Mouse (Mus musculus) intestine, embryonic 15.5 days (tissue): ENCODE measurements around the gene Hist1h4b. TPM values are rescaled to one million over a fixed set of nuclear protein-coding genes. Genes with fewer than 3 reads are reported as not detected.
"Not testable (repeated sequence)": the region's sequence is repeated elsewhere in the genome, so short reads cannot be mapped to it uniquely, and the experiment has no call there.

Experiments used
- ATAC-seq: fragments of 200-750 bp; cut with Nextera tagmentation; 2 replicates; pipeline ENCODE4 v1.8.0; 2017; ENCODE audit warnings: moderate TSS enrichment, moderate library complexity
- H3K27ac ChIP-seq: fragments of 300-500 bp; sonication (generic); 2 replicates; pipeline ENCODE4 v1.5.1; 2015; ENCODE audit warnings: mild to moderate bottlenecking, inconsistent platforms
- H3K27me3 ChIP-seq: fragments of 300-500 bp; sonication (generic); replicated peaks from 2 replicates; pipeline ENCODE4 v1.6.1; 2015; ENCODE audit warnings: inconsistent platforms
- H3K36me3 ChIP-seq: fragments of 300-500 bp; sonication (generic); 2 replicates; pipeline ENCODE4 v1.6.1; 2015; ENCODE audit warnings: inconsistent platforms
- H3K4me1 ChIP-seq: fragments of 300-500 bp; sonication (generic); replicated peaks from 2 replicates; pipeline ENCODE4 v1.6.1; 2015; ENCODE audit warnings: inconsistent platforms
- H3K4me2 ChIP-seq: fragments of 300-500 bp; sonication (generic); replicated peaks from 2 replicates; pipeline ENCODE4 v1.6.1; 2015; ENCODE audit warnings: mild to moderate bottlenecking, inconsistent platforms
- H3K4me3 ChIP-seq: fragments of 300-500 bp; sonication (generic); replicated peaks from 2 replicates; pipeline ENCODE4 v1.5.1; 2015; ENCODE audit warnings: inconsistent platforms
- H3K9ac ChIP-seq: fragments of 300-500 bp; sonication (generic); 2 replicates; pipeline ENCODE4 v1.6.1; 2015; ENCODE audit warnings: inconsistent platforms
- H3K9me3 ChIP-seq: fragments of 300-500 bp; sonication (generic); 2 replicates; pipeline ENCODE4 v1.6.1; 2016; ENCODE audit warnings: inconsistent platforms
- WGBS: fragments of 180-500 bp; shearing (Covaris S2); methylation state at CpG from one replicate; pipeline ENCODE4 v1.1.7; 2015; 5-methylcytosine and 5-hydroxymethylcytosine counted together
- polyA plus RNA-seq: library from polyadenylated mRNA; unstranded; fragments of >200 nt; fragmentation: Nextera tagmentation; extraction: Ambion mirVana; gene quantifications from 2 replicates; pipeline ENCODE4 v1.2.1, GENCODE M21; 2015

Hist1h4b gene
- polyA plus RNA-seq, 1 experiment from 2014 or later, result 5.5 TPM

GRCm38 (mm10) chr13:23743215-23743614, 13.6 kb upstream of the Hist1h4b start:
- no peaks in the 10 kb centered on the region for H3K9me3 ChIP-seq
- H3K27ac ChIP-seq, result no peak overlapping the region
- 84% methylated on average over 5 of the region's 5 CpGs for WGBS
- no peak for ATAC-seq
- 0 out of 2 replicates have a peak, but pooled peaks cover 4% of the 10 kb centered on the region for H3K4me1 ChIP-seq
- no peak overlapping the region for H3K4me3 ChIP-seq
- H3K27me3 ChIP-seq, result no peaks in the 10 kb centered on the region
- H3K36me3 ChIP-seq, result no peaks in the 10 kb centered on the region
- no peak overlapping the region for H3K9ac ChIP-seq
- H3K4me2 ChIP-seq, result no peak overlapping the region

GRCm38 (mm10) chr13:23743963-23744362, 12.8 kb upstream of the Hist1h4b start:
- Histone ChIP-seq H3K27ac (no peak overlapping the region), H3K4me1 (0 out of 2 replicates have a peak, but pooled peaks cover 4% of the 10 kb centered on the region), H3K4me3 (peak overlapping the region; percentile 39; the same call in 1 of the 2 replicates), H3K36me3 (no peaks in the 10 kb centered on the region), H3K9me3 (no peaks in the 10 kb centered on the region), H3K9ac (peak overlapping the region; percentile 40; the same call in 1 of the 2 replicates), H3K27me3 (no peaks in the 10 kb centered on the region), H3K4me2 (peak overlapping the region; percentile 54)
- ATAC-seq, result no peak
- 41% methylated on average over 4 of the region's 4 CpGs for WGBS

GRCm38 (mm10) chr13:23744421-23745380, 12.1 kb upstream of the Hist1h4b start:
- 0 out of 2 replicates have a peak, but pooled peaks cover 4% of the 10 kb centered on the region for H3K4me1 ChIP-seq
- no peaks in the 10 kb centered on the region for H3K36me3 ChIP-seq
- peak overlapping the region; percentile 39 for H3K4me3 ChIP-seq
- peak overlapping the region; percentile 45 for H3K9ac ChIP-seq
- ATAC-seq, result no peak; the same call in 1 of the 2 replicates
- peak overlapping the region; percentile 62 for H3K27ac ChIP-seq
- 2% methylated on average over 17 of the region's 36 CpGs for WGBS
- no peaks in the 10 kb centered on the region for H3K9me3 ChIP-seq
- no peaks in the 10 kb centered on the region for H3K27me3 ChIP-seq
- H3K4me2 ChIP-seq, result peak overlapping the region; percentile 54

GRCm38 (mm10) chr13:23745381-23746161, 11.2 kb upstream of the Hist1h4b start, which contains the start of gene Hist1h3c:
Gene Hist1h3c, minus strand, starts transcription at chr13:23745602.
- peak within 1 kb of the TSS; percentile 54 for H3K9ac ChIP-seq
- peak within 1 kb of the TSS; percentile 98 for H3K27ac ChIP-seq
- 0 out of 2 replicates have a peak, but pooled peaks cover 4% of the 10 kb centered on the region for H3K4me1 ChIP-seq
- under 1% methylated on average over 25 of the region's 28 CpGs for WGBS
- peak within 1 kb of the TSS; percentile 56 for H3K4me2 ChIP-seq
- H3K36me3 ChIP-seq, result no peaks in the 10 kb centered on the region
- H3K9me3 ChIP-seq, result no peaks in the 10 kb centered on the region
- H3K27me3 ChIP-seq, result no peaks in the 10 kb centered on the region
- peak within 1 kb of the TSS; percentile 39 for H3K4me3 ChIP-seq
- ATAC-seq, result peak; percentile 77

- under 1% methylated on average over 46 of the region's 58 CpGs for WGBS
- ATAC-seq, result peak; percentile 91
These were observed 10.4 kb upstream of the Hist1h4b start, which contains the start of gene Hist1h2bb for GRCm38 (mm10) chr13:23746201-23747080. Gene Hist1h2bb, plus strand, starts transcription at chr13:23746734.

GRCm38 (mm10) chr13:23747081-23747891, 9.5 kb upstream of the Hist1h4b start:
- H3K27me3 ChIP-seq, result no peaks in the 10 kb centered on the region
- peak overlapping the region; percentile 26 for H3K4me3 ChIP-seq
- H3K27ac ChIP-seq, result peak overlapping the region; percentile 95
- no peaks in the 10 kb centered on the region for H3K9me3 ChIP-seq
- H3K9ac ChIP-seq, result peak overlapping the region; percentile 42
- ATAC-seq, result no peak
- 0 out of 2 replicates have a peak, but pooled peaks cover 4% of the 10 kb centered on the region for H3K4me1 ChIP-seq
- peak overlapping the region; percentile 52 for H3K4me2 ChIP-seq
- H3K36me3 ChIP-seq, result no peaks in the 10 kb centered on the region
- WGBS, result 3% methylated on average over 13 of the region's 13 CpGs

More at GRCm38 (mm10) chr13:23746201-23747080, 10.4 kb upstream of the Hist1h4b start, which contains the start of gene Hist1h2bb:
- not testable (repeated sequence) for H3K27me3 ChIP-seq, H3K9me3 ChIP-seq, H3K36me3 ChIP-seq, H3K4me1 ChIP-seq
- Histone ChIP-seq H3K27ac (peak within 1 kb of the TSS; percentile 98), H3K4me2 (peak within 1 kb of the TSS; percentile 56), H3K9ac (peak within 1 kb of the TSS; percentile 54), H3K4me3 (peak within 1 kb of the TSS; percentile 39)

GRCm38 (mm10) chr13:23747892-23748288, 8.9 kb upstream of the Hist1h4b start:
- Histone ChIP-seq H3K27ac (peak overlapping the region; percentile 95), H3K9ac (0 out of 2 replicates have a peak overlapping the region, but pooled peaks have one; percentile 30), H3K4me3 (no peak overlapping the region)

GRCm38 (mm10) chr13:23749563-23750121, 7.2 kb upstream of the Hist1h4b start:
- no peak overlapping the region for H3K4me3 ChIP-seq
- H3K36me3 ChIP-seq, result no peaks in the 10 kb centered on the region
- WGBS, result 92% methylated on average over 5 of the region's 5 CpGs
- no peak overlapping the region for H3K4me2 ChIP-seq
- 0 out of 2 replicates have a peak, but pooled peaks cover 4% of the 10 kb centered on the region for H3K4me1 ChIP-seq
- H3K9me3 ChIP-seq, result no peaks in the 10 kb centered on the region
- no peak overlapping the region for H3K27ac ChIP-seq
- no peak for ATAC-seq
- H3K27me3 ChIP-seq, result no peaks in the 10 kb centered on the region
- H3K9ac ChIP-seq, result no peak overlapping the region

More at GRCm38 (mm10) chr13:23747892-23748288, 8.9 kb upstream of the Hist1h4b start:
- 0 out of 2 replicates have a peak, but pooled peaks cover 4% of the 10 kb centered on the region for H3K4me1 ChIP-seq
- no peaks in the 10 kb centered on the region for H3K27me3 ChIP-seq
- 6% methylated on average over 4 of the region's 4 CpGs for WGBS
- H3K9me3 ChIP-seq, result no peaks in the 10 kb centered on the region
- no peaks in the 10 kb centered on the region for H3K36me3 ChIP-seq
- H3K4me2 ChIP-seq, result peak overlapping the region; percentile 52
- ATAC-seq, result no peak

GRCm38 (mm10) chr13:23750839-23751477, 5.9 kb upstream of the Hist1h4b start, which contains the start of gene Hist1h2ab:
Gene Hist1h2ab, plus strand, starts transcription at chr13:23751126.
- not testable (repeated sequence) for H3K36me3 ChIP-seq, H3K9me3 ChIP-seq, H3K27me3 ChIP-seq, H3K4me1 ChIP-seq
- peak within 1 kb of the TSS; percentile 54 for H3K9ac ChIP-seq
- H3K4me3 ChIP-seq, result peak within 1 kb of the TSS; percentile 39
- peak; percentile 59 for ATAC-seq
- under 1% methylated on average over 34 of the region's 47 CpGs for WGBS
- peak within 1 kb of the TSS; percentile 63 for H3K4me2 ChIP-seq
- peak within 1 kb of the TSS; percentile 96 for H3K27ac ChIP-seq

GRCm38 (mm10) chr13:23751478-23751956, 5.3 kb upstream of the Hist1h4b start:
- Histone ChIP-seq H3K27ac (peak overlapping the region; percentile 96), H3K9me3 (no peaks in the 10 kb centered on the region), H3K27me3 (no peaks in the 10 kb centered on the region), H3K4me1 (0 out of 2 replicates have a peak, but pooled peaks cover 4% of the 10 kb centered on the region), H3K4me3 (peak overlapping the region; percentile 39), H3K9ac (peak overlapping the region; percentile 54), H3K36me3 (no peaks in the 10 kb centered on the region), H3K4me2 (peak overlapping the region; percentile 63)
- WGBS, result 2% methylated on average over 11 of the region's 11 CpGs
- ATAC-seq, result peak; percentile 14; the same call in 1 of the 2 replicates
